Mouse (Mus musculus) cerebellum, adult 9-11 months (tissue): ENCODE measurements around the gene Zranb3.
"Not testable (repeated sequence)": the region's sequence is repeated elsewhere in the genome, so short reads cannot be mapped to it uniquely, and the experiment has no call there.

Source experiments
- DNase-seq: peaks from one replicate; pipeline ENCODE4 v3.0.0; 2022

Gene Zranb3

DNA sequence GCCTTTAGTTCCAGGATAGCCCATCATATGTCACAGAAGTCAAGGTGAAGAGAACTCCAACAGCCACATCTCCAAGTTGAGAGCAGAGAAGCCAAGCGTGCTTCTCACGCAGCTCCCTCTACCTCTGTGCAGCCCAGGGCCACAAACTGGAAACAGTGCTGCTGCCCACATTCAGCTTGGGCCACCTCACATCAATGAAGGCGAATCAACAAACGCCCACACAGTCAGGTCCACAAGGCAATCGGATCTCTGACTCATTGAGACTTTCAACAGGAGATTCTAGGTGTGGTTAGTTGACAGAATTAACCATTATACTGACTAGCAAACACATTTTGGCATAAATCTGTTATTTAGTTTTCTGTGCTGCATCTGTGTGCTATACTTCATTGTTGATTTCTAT is 44.2 kb downstream of the Zranb3 start:
- no peak for DNase-seq

DNA sequence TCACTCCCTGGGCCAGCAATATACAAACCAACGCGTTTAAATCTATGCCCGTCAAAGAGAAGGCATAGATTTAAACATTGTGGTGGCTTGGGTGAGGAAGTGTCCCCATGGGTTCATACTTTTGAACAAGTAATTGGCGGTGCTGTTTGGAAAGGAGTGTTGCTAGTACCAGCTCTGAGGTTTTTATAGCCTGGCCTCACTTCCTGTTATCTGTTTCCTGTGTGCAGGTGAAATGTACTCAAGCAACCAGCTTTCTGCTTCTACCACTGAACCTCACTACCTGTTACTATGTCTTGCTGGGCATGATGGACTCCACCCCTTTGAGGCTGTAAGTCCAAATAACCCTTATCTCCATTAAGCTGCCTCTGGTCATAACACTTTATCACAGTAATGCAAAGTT is 45.6 kb downstream of the Zranb3 start:
- DNase-seq: no peak

DNA sequence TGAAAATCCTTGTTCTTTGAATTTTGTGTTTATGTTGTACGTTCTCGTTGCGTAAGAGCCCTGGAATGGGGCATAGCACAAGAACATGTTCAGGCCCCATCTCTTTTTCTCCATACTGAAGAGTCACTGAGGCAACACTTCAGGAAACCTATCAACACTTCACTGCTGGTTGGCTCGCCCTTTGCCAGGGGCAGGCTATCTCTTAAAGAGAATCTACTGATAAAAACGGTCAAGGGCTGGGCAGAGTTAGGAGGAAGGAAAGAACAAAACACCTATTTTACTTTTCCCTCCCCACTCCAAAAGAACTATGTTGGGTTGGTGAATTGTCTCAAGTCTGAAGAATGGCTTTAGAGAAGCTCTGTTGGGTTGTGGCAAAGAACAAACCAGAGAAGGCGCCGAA is 55.9 kb downstream of the Zranb3 start:
- no peak for DNase-seq

DNA sequence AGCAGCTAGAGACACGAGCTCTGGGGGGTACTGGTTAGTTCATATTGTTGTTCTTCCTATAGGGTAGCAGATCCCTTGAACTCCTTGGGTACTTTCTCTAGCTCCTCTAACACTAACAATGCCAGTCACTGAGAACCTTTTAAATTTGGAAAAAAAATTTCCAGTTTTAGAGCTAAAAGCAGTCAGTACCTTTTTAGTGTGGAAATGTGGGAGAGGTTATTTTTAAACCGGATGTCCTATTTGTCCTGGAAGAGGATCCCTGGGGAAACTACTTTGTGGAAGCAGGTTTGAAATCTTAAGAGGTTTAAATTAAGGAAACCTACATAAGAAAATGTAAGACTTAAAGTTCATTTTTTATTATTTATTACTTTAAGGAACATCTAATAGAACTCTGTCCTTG is 56.4 kb downstream of the Zranb3 start:
- DNase-seq: no peak

DNA sequence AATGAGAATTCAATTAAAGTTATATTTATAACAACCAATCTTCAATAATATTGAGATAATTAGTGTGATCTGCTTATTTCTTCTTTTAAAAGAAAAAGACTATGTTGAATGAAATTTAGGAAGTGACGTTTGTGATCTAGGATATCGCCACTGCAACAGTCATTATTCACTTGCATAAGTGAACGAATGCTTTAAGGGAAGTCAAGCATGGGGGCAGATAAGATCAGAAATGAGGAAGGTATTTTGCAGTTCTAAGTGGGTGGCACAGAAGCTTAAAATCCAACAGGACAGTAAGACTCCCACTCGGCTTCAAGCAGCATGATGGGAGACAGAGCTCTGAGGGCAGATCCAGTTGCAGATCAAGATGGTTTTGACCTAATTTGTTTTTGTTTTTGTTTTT is 58.7 kb downstream of the Zranb3 start:
- no peak for DNase-seq

DNA sequence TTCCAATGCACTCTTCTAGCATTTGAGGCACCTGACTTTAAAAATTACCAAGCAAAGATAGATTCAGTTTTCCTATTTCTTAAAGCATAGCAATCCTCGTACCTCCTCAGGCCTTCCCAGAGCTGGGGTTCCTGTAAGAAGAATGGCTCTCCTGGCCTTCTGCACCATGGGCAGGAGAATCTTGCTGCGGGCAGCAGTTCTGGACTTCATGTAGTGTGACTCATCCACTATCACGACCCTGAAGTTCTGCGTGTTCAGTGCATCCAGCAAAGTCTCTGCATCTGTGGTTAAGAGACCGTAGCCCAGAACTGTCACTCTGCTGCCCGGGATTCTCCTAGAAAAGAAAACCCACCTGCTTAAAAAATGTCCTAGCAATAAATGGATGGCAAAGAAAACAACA is 66.6 kb downstream of the Zranb3 start:
- no peak for DNase-seq

DNA sequence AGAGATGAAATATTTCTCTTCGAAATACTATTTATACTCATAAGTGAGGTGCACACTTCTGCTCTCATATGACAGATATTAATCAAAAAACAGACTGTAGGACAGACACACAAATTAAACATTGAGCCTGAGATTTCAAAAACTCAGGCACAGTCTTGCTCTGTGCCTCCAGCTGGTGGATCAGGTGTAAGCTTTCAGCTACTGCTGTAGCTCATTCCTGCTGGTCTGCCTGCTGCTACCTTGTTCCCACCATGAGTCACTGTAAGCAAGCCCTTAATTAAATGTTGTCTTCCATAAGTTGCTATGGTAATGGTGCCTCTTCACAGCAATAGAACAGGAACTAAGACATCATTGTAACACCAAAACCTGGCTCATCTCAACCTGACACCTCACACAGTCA is 70.7 kb downstream of the Zranb3 start:
- no peak for DNase-seq

DNA sequence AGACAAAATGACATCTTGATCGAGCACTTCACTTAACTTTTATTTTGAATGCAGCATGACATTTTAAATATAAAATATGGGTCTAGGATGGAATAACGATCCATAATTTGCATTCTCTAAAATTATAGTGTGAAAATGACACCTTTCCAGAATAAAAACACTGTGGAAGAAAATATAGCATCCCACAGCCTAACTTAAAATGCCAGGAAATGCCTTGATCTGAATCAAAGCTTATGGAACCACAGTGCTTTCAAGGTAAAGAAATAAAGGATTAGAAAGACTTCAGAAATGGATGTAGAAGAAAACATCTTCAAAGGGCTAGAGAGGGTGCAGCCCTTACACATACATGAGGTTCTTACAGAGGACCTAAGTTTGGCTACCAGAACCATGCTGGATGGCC is 71.3 kb downstream of the Zranb3 start:
- DNase-seq: no peak

DNA sequence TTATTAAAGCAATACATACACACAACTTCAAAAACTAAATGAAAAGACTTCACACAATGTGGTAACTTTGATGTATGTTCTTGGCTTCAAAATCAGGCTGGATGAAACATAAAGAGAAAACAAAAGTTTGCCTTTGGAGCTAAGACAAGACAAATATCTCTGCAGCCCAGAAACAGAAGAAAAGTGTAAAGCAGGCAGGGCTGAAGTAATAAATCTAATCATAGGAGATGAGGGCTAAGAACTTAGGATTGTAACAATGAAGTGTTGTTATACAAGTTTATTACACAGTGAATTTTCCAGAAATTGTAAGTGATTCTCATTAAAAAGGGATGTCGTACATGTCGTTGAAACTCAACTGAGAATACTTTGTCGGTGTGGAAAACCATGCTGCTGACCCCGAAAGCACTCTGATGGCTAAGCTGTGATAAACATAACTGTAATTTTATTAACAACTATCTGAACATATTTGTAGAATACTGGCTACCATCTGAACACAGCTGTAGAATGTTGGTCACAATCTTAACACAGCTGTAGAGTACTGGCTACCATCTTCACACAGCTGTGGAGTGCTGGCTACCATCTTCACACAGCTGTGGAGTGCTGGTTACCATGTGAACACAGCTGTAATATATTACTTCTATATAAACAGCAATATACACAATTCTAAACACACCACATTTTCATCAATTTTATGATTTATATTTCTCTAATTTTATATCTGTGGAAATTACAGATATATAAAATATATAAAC is 78.3 kb downstream of the Zranb3 start:
- no peak for DNase-seq

DNA sequence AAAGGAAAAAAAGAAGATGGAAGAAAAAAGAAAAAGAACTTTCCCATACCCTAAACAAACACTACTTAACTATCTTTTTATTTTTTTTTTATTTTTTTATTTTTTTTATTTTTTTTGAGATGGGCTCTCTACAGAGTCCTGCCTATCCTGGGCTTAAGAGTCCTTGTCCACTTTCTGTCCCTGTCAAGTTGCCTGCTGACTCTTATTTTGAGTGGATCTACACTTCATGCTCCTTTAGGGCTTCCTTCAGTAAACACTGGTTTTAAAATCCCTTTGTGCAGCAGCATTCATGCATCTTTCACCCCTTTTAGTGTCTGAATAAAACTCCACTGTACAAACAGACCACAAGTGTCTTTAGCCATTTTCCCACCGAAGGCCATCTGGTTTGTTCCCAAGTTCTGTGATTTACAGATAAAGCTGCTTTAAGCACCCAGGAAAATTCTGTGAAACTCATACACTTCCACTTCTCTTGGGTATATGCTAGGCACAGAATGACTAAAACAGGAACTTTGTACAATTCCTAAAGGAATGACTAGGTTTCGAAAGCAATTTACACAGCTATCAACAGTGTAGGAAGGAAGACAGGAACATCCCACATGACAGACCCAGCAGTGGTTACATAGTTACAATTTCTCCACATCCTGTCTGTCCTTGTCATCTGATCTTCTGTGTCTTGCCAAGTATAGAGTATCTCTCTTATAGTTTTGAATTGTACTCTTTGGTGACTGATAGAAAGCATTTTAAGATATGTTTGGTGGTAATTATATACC is 82.7 kb downstream of the Zranb3 start:
- no peak for DNase-seq

DNA sequence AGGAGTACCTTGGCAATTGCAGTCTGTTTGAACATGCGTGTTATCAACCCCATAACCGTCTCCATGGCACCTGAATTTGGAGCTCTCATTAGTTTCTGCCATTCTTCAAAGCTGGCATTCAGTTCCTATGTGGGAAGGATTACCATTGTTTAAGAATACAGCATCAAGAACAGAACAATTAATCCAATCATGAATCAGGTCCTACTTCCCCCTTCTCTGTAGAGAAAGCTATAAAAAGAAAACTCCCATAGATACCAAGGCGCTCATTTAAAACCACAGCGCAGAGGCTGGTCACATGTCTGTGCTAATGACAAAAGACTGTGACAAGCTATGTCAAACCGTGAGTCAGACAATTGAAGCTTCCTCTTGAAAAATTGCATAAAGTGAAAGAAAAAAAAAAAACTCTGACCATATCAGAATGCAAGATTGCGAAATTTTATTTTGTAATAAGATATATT is 86.8 kb downstream of the Zranb3 start:
- no peak for DNase-seq

DNA sequence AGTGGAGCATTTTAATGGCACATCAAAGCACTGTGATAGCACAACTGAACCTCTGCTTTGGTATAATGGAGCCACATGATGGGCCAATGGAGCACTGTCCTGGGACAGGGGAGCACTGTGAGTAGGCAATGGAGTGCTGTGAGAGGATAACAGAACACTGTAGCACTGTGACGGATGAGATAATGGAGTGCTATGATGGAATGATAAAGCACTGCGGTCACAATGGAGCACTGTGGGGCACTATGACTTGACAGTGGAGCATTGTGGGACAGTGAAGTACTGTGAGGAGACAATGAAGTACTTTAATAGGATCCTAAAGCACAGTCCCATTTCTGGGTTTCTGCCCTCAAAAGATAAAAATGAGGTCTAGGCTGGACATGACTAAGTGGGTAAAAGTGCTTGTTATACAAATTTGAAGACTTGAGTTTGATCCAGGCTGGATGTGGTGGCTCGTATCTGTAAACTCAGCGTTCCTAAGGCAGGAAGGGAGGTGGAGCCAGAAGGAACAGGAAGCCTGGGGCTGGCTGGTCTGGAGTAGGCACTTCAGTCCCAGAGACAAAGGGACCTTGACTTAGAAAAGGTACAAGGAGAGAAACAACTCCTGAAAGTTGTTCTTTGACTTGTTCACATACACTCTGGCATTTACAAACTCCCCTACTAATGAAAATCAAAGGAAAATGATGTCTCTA is 89.0 kb downstream of the Zranb3 start:
- DNase-seq: no peak

DNA sequence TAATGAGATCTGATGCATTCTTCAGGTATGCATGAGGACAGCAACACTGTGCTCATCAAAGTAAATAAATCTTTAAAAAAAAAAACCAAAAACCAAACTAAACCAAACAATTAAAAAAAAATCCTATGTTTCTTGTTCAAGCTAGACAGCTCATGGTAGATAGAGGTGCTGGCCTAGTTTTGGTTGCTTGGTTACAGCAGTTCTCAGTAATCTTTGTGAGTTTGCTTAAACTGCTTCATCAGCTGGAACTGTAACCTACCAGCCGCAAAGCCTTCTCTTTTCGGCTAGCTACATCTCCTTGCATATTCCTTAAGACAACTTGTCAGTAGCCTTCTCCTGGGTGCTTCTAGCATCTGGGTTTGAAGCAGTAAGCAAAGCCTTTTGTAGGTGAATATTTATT is 93.1 kb downstream of the Zranb3 start:
- DNase-seq: no peak

DNA sequence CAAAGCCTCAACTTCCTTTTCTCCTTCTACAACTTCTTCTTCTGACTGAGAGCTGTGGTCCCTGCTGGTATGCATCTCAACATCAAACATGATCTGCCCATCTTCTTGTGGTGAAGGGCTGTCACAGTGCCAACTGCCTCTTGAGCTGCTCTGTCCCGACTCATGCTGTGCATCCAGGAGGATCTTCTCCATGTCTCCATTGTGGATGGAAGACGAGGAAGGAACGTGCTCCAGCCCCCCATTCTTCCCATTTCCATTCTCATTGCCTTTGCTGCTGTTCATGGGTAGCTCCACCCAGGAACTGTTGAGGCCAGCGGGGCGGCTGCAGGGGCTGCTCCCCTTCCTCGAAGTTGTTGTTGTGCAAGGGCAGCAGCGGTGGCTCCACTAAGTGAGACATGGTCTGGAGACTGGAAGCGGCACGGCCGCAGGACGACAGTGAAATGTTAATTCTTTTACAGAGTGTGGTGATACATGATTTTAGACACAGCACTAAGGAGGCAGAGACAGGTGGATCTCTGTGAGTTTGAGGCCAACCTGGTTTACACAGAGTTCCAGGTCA is 96.7 kb downstream of the Zranb3 start:
- DNase-seq: not testable (repeated sequence)

DNA sequence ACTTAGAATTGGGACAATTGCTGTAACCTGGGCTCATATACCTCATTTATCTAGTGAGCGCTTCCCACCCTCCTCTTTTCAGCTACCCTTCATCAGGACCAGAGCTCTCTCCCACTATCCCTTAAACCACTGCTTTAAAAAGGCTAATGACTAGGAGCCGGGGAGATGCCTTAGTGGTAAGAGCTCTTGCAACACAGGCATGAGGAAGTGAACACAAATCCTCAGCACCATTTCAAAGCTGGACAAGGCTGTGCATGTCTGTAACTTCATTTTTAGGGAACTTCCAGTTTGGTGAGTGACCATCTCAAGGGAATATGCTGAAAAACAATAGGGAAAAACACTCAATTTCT is 98.5 kb downstream of the Zranb3 start:
- DNase-seq: no peak

DNA sequence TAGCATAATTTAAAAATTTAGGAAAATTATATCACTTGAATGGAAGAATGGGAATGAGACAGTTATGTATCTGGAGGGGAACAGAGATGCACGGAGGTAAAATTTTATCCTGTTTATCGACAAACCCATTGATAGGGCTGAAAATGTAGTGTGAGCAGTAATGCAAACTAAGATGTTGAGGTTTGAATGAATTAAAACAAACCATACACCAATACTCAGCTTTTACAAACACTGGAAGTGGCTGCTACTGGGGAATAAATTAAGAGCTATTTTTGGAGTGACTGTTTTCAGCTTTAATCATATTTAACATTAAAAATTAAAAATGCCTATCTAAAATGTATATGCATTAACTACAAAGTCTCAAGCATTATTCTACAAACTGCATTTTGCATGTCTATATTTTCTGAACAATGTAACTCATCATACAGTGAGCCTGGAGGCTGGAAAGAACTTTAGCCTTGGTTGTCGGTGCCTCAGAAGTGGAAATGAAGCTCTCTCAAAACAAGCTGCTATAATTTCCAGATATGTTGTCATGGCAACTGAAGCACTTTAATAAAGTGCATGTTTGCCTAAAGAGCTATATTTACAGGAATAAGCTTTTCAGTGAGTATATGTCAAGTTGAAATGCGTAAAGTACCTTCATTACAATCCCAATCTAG is 99.0 kb downstream of the Zranb3 start:
- DNase-seq: no peak

DNA sequence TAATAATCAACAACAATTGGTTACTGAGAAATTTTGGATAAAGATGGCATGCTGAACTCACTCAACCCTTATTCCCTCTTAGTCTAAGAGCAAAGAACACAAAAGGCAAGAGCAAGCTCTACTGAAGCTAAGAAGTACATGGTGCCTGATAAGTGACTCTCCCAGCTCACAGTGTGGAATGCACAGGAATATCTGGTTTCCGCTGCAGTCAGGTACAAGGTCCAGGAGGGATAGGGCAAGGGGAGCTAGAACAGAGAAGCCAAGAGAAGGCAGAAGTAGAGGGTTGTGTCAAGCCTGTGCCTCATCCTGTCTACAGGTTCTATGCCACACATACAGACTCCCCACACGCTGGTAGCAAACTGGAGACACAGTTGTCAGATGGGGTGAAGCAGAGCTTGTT is 100.7 kb downstream of the Zranb3 start:
- no peak for DNase-seq

DNA sequence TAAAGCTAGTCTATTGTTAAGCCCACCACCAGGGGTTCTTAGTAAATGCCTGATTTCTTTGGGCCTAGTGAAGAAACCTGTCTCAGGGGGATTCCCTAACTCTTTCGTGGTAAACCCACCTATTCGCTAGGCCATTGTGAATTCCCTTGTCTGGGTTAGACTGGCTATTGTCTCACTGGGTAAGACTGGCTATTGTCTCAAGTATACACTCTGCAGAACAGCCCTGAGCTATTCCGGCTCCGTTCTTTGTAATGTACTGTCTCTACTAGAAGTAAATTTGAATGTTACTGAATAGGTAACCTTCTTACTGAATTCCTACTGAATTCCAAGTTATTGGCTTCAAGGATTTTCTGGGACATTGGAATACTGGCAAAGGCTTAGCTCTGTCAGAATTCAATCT is 101.9 kb downstream of the Zranb3 start:
- not testable (repeated sequence) for DNase-seq

DNA sequence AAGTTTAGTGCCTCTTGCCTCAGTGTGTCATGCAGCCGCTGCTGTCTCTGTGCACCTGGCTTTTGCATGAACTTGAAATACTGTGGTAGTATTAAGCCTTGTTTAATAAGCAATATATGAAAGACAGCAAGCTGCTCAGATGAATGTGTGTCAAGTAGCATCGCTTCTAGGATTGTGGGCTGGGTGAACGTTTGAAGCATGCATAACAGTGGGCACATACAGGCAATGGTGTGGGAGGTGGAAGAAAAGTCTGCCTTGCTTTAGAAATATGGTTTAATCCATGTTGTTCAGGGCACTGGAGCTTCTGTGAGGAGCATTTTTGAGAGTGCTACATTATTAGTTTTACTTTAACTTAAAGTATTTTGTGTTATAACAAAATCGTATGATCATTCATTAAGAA is 109.0 kb downstream of the Zranb3 start:
- no peak for DNase-seq

DNA sequence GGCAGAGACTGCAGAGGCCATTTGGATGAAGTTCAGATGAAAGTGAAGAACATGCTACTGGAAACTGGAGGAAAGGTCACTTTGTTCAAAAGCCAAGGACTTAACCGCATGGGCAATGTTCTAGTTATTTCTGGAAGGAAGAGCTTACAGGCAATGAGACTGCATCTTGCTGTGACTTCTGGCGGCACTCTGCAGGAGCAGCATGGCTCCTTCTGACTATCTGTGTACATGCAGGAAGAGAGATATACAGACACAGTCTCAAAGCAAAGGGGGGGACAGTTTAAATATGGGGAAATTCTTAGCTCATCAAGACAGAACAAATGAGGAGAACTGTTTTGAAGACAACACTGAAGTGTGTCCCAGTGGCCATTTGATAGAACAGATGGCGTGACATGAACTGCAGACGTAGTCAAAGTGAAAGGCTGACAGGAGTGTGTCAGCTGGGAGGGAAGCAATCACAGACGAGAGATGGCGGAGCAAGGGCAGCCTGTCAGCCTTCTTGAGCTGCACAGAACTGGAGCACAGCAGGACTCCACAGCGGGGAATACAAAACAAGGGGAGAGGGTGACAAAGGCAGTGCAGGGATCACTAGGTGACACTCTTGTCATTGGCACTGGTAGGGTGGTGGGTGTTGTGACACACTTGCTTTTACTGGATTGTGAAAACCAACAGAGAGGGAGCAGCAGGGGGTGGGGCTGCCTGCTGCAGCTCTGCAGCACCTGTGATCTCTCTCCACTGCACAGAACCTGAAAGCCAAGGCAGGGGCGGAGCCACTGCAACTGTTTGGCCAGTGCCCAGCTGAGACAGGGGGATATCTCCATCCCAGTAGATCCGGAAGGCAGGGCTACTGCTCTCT is 112.7 kb downstream of the Zranb3 start:
- DNase-seq: peak; percentile 78

DNA sequence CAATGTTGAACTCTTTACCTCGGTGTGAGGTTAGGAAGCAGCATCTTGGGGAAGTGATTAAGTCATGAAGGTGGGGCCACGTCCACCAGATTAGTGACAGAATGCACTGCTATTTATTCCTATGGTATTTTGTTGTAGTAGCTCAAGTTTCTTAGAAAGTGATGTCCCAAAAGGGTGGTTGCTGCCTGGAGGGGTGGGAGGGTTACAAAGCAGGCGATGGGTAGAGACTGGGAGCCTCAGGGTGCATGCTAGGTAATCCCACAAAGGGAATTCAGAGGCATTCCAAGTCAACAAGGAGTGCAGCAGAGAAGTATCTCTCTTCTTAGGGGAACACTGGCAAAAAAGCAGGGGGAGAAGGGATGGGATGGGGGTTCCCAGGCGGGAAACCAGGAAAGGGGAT is 113.5 kb downstream of the Zranb3 start:
- no peak for DNase-seq

DNA sequence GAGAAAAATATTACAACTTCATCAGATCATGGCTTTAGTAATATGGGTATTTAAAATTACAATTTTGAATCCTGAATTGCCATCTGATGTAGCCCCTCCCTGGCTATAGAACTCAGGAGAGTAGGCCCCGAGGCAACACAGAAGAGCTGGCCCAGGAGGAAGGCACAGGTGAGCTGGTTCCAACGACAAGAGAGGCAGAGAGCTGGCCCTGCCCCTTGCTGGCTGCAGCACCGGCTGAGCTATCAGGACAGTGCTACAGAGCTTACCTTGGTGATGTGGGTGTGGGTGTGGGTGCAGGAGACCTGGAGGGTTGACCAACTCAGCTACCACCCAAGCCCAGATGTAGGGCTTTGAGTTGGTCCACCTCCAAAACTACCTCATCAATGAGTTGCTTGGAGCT is 114.6 kb downstream of the Zranb3 start:
- peak; percentile 4 for DNase-seq
